Mouse (Mus musculus) spleen, adult 2 months (tissue): Measurements from ENCODE around the gene Rnf212b. TPM values are rescaled to one million over a fixed set of nuclear protein-coding genes. Genes with fewer than 3 reads are reported as not detected.

Experiments
- DNase-seq, 2 experiments: peaks; one replicate each; pipeline versions ENCODE4 v3.0.0 to v3.0.0-alpha.2; 2012 to 2021; ENCODE audit warnings: low spot score in 2 of 2, low read depth in 1 of 2
- H3K27ac ChIP-seq: fragments of 200-500 bp; 2 replicates; pipeline ENCODE4 v1.5.1; 2012; ENCODE audit warnings: low read length, inconsistent platforms; ENCODE audit not compliant: insufficient read depth
- H3K27me3 ChIP-seq: fragments of 200-500 bp; 2 replicates; pipeline ENCODE4 v1.6.1; 2012; ENCODE audit warnings: mild to moderate bottlenecking, moderate library complexity, low read length, inconsistent platforms; ENCODE audit not compliant: control insufficient read depth, insufficient read depth
- H3K36me3 ChIP-seq: fragments of 200-500 bp; 2 replicates; pipeline ENCODE4 v1.6.1; 2012; ENCODE audit warnings: mild to moderate bottlenecking, low read length, inconsistent platforms; ENCODE audit not compliant: control insufficient read depth, insufficient read depth
- H3K4me1 ChIP-seq: fragments of 200-500 bp; 2 replicates; pipeline ENCODE4 v1.6.1; 2011; ENCODE audit warnings: inconsistent platforms; ENCODE audit not compliant: control insufficient read depth, insufficient read depth, insufficient read length
- H3K4me3 ChIP-seq: fragments of 200-500 bp; 2 replicates; pipeline ENCODE4 v1.5.1; 2011; ENCODE audit warnings: mild to moderate bottlenecking, inconsistent platforms; ENCODE audit not compliant: insufficient read depth, insufficient read length; ENCODE audit errors: extremely low read depth
- CTCF ChIP-seq: fragments of 200-500 bp; IDR thresholded peaks from 2 replicates; pipeline ENCODE4 v1.5.1; 2011; ENCODE audit warnings: mild to moderate bottlenecking, inconsistent platforms; ENCODE audit not compliant: insufficient read depth, insufficient read length, insufficient replicate concordance; ENCODE audit errors: extremely low read depth
- POLR2A ChIP-seq: fragments of 200-500 bp; IDR thresholded peaks from 2 replicates; pipeline ENCODE4 v1.6.1; 2011; ENCODE audit warnings: low read depth, low read length, inconsistent platforms
- WGBS: fragments of 180-500 bp; shearing (Covaris S2); methylation state at CpG from one replicate; pipeline ENCODE4 v1.1.7; 2018; 5-methylcytosine and 5-hydroxymethylcytosine counted together
- polyA plus RNA-seq: library from polyadenylated mRNA; depleted of rRNA; stranded (reverse); fragments of >200 nt; gene quantifications from 2 replicates; pipeline ENCODE4 v1.2.3, GENCODE M21; 2012

Gene Rnf212b
- polyA plus RNA-seq, 1 experiment: not detected

DNA sequence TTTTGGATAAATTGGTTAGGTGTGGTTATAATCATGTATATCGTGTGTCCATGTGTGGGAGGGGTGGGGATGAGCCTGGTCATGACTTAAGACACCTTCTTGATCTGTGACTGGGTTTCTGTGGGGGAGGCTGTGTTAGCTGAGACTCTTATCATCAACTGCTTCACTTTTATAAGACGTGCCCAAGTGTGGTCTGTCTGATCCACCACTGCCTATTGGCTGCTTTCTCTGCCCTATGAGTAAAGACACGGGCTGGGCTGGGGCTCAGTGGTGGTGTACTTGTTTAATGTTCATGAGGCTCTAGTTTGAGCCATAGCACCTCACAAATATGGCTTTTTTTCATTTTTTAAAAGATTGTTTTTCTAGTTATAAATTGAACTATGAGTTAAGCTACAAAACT is 1.8 kb downstream of the Rnf212b start:
- no peak for TF ChIP-seq CTCF
- no peak for TF ChIP-seq POLR2A
- WGBS: 64% methylated on average over 3 of the region's 3 CpGs

GRCm38 (mm10) chr14:54817791-54818190 is 3.9 kb downstream of the Rnf212b start:
- TF ChIP-seq CTCF: no peak
- no peak for TF ChIP-seq POLR2A
- DNase-seq: no peak
- 41% methylated on average over 2 of the region's 2 CpGs for WGBS
- Histone ChIP-seq H3K4me1 (no peaks in the 10 kb centered on the region), H3K27ac (no peak overlapping the region), H3K27me3 (no peaks in the 10 kb centered on the region), H3K4me3 (no peak overlapping the region), H3K36me3 (no peaks in the 10 kb centered on the region)

More for the DNA sequence above, 1.8 kb downstream of the Rnf212b start:
- no peak overlapping the region for H3K4me3 ChIP-seq
- H3K36me3 ChIP-seq: no peaks in the 10 kb centered on the region
- H3K4me1 ChIP-seq: no peaks in the 10 kb centered on the region
- DNase-seq: no peak
- H3K27ac ChIP-seq: no peak overlapping the region
- H3K27me3 ChIP-seq: no peaks in the 10 kb centered on the region

GRCm38 (mm10) chr14:54822301-54822700 is 8.4 kb downstream of the Rnf212b start:
- no peaks in the 10 kb centered on the region for H3K4me1 ChIP-seq
- WGBS: 93% methylated on average over 2 of the region's 2 CpGs
- H3K27me3 ChIP-seq: no peaks in the 10 kb centered on the region
- DNase-seq: no peak
- no peak overlapping the region for H3K4me3 ChIP-seq
- H3K27ac ChIP-seq: no peak overlapping the region
- TF ChIP-seq CTCF: no peak
- no peak for TF ChIP-seq POLR2A
- H3K36me3 ChIP-seq: no peaks in the 10 kb centered on the region

GRCm38 (mm10) chr14:54823716-54824115 is 9.8 kb downstream of the Rnf212b start:
- Histone ChIP-seq H3K4me3 (no peak overlapping the region), H3K27ac (no peak overlapping the region), H3K27me3 (no peaks in the 10 kb centered on the region), H3K36me3 (no peaks in the 10 kb centered on the region), H3K4me1 (no peaks in the 10 kb centered on the region)
- DNase-seq: no peak
- no peak for TF ChIP-seq CTCF
- TF ChIP-seq POLR2A: no peak
- 95% methylated on average over 1 of the region's 1 CpGs for WGBS

- DNase-seq: no peak
- no peak for TF ChIP-seq POLR2A
These were observed 29.5 kb downstream of the Rnf212b start for GRCm38 (mm10) chr14:54843461-54843860.

GRCm38 (mm10) chr14:54855726-54856125 is 41.8 kb downstream of the Rnf212b start:
- Histone ChIP-seq H3K4me3 (no peak overlapping the region), H3K36me3 (peaks cover 4% of the 10 kb centered on the region; the same call in 1 of the 2 replicates), H3K27ac (no peak overlapping the region), H3K4me1 (no peaks in the 10 kb centered on the region), H3K27me3 (no peaks in the 10 kb centered on the region)
- WGBS: 98% methylated on average over 3 of the region's 3 CpGs
- DNase-seq: no peak
- TF ChIP-seq POLR2A (no peak), CTCF (no peak)

More at GRCm38 (mm10) chr14:54843461-54843860, 29.5 kb downstream of the Rnf212b start:
- Histone ChIP-seq H3K36me3 (no peaks in the 10 kb centered on the region), H3K27me3 (no peaks in the 10 kb centered on the region), H3K27ac (no peak overlapping the region), H3K4me3 (no peak overlapping the region), H3K4me1 (no peaks in the 10 kb centered on the region)
- WGBS: 0% methylated on average over 4 of the region's 4 CpGs

- Histone ChIP-seq H3K27ac (no peak overlapping the region), H3K4me3 (no peak overlapping the region), H3K4me1 (no peaks in the 10 kb centered on the region), H3K27me3 (no peaks in the 10 kb centered on the region), H3K36me3 (peaks cover 4% of the 10 kb centered on the region; the same call in 1 of the 2 replicates)
- TF ChIP-seq POLR2A (no peak), CTCF (no peak)
- DNase-seq: no peak
- WGBS: 73% methylated on average over 7 of the region's 7 CpGs
These were observed 42.8 kb downstream of the Rnf212b start for GRCm38 (mm10) chr14:54856703-54857102.
